Mouse (Mus musculus): ENCODE measurements around the gene Vmn1r203. TPM values are rescaled to one million over a fixed set of nuclear protein-coding genes. Genes with fewer than 3 reads are reported as not detected.
"Not testable (repeated sequence)": the region's sequence is repeated elsewhere in the genome, so short reads cannot be mapped to it uniquely, and the experiment has no call there.

The Vmn1r203 gene
- not detected in 2 replicates for polyA plus RNA-seq (2016; fragmentation: Nextera tagmentation; extraction: Ambion mirVana)

- H3K4me3 ChIP-seq: no peak within 1 kb of the TSS
- DNase-seq (ENCODE audit: low spot score): no peak
- no peak within 1 kb of the TSS for H3K27ac ChIP-seq
- no peaks in the 10 kb centered on the region for H3K27me3 ChIP-seq (ENCODE audit: insufficient read depth, poor library complexity, severe bottlenecking)
- no peaks in the 10 kb centered on the region for H3K9me3 ChIP-seq
- no peaks in the 10 kb centered on the region for H3K36me3 ChIP-seq
- H3K4me1 ChIP-seq: no peaks in the 10 kb centered on the region
Observed at GRCm38 (mm10) chr13:22517814-22518213, at the start of gene Vmn1r203. Vmn1r203 (plus strand) TSS chr13:22518114.

- Histone ChIP-seq H3K36me3 (no peaks in the 10 kb centered on the region), H3K27me3 (ENCODE audit: insufficient read depth, poor library complexity, severe bottlenecking) (no peaks in the 10 kb centered on the region), H3K27ac (no peak within 1 kb of the TSS), H3K9me3 (no peaks in the 10 kb centered on the region), H3K4me1 (no peaks in the 10 kb centered on the region), H3K4me3 (no peak within 1 kb of the TSS)
- WGBS: 79% methylated on average over 1 of the region's 1 CpGs
- no peak for DNase-seq (ENCODE audit: low spot score)
Observed at GRCm38 (mm10) chr13:22471623-22472022, 46.3 kb upstream of the Vmn1r203 start, which contains the start of gene Vmn1r201. Vmn1r201 (plus strand) TSS chr13:22471923.

- Histone ChIP-seq H3K9me3 (no peaks in the 10 kb centered on the region), H3K4me1 (no peaks in the 10 kb centered on the region), H3K4me3 (no peak overlapping the region), H3K36me3 (no peaks in the 10 kb centered on the region), H3K27ac (no peak overlapping the region), H3K27me3 (ENCODE audit: insufficient read depth, poor library complexity, severe bottlenecking) (no peaks in the 10 kb centered on the region)
- 74% methylated on average over 3 of the region's 3 CpGs for WGBS
- no peak for DNase-seq (ENCODE audit: low spot score)
Observed at GRCm38 (mm10) chr13:22502431-22502830, 15.5 kb upstream of the Vmn1r203 start.

- no peaks in the 10 kb centered on the region for H3K36me3 ChIP-seq
- DNase-seq (ENCODE audit: low spot score): no peak
- no peaks in the 10 kb centered on the region for H3K4me1 ChIP-seq
- H3K27ac ChIP-seq: no peak within 1 kb of the TSS
- H3K9me3 ChIP-seq: no peaks in the 10 kb centered on the region
- H3K27me3 ChIP-seq (ENCODE audit: insufficient read depth, poor library complexity, severe bottlenecking): no peaks in the 10 kb centered on the region
- no peak within 1 kb of the TSS for H3K4me3 ChIP-seq
Observed at GRCm38 (mm10) chr13:22505281-22505680, 12.6 kb upstream of the Vmn1r203 start, which contains the start of gene Vmn1r202. Vmn1r202 (minus strand) TSS chr13:22505381.

GRCm38 (mm10) chr13:22552898-22553297, 35.0 kb downstream of the Vmn1r203 start, which contains the start of gene Vmn1r204:
Vmn1r204 (plus strand) TSS chr13:22553198.
- not testable (repeated sequence) for H3K4me3 ChIP-seq; DNase-seq (ENCODE audit: low spot score); H3K27ac ChIP-seq; H3K9me3 ChIP-seq; H3K27me3 ChIP-seq (ENCODE audit: insufficient read depth, poor library complexity, severe bottlenecking); H3K36me3 ChIP-seq; H3K4me1 ChIP-seq
- WGBS: 54% methylated on average over 1 of the region's 1 CpGs

GRCm38 (mm10) chr13:22574911-22575310, 57.0 kb downstream of the Vmn1r203 start:
- not testable (repeated sequence) for H3K27me3 ChIP-seq (ENCODE audit: insufficient read depth, poor library complexity, severe bottlenecking); H3K9me3 ChIP-seq; DNase-seq (ENCODE audit: low spot score); H3K4me3 ChIP-seq; H3K4me1 ChIP-seq; H3K27ac ChIP-seq; H3K36me3 ChIP-seq
- 76% methylated on average over 3 of the region's 3 CpGs for WGBS

Other genes with a start within 250 kb of the Vmn1r203 start
- not detected in 2 replicates for gene Vmn1r195, start 247.6 kb upstream of the Vmn1r203 start, polyA plus RNA-seq (2016; fragmentation: Nextera tagmentation; extraction: Ambion mirVana)
- not detected in 2 replicates for gene Vmn1r196, start 228.2 kb upstream of the Vmn1r203 start, polyA plus RNA-seq (2016; fragmentation: Nextera tagmentation; extraction: Ambion mirVana)
- gene Vmn1r197, start 193.5 kb upstream of the Vmn1r203 start, polyA plus RNA-seq (2016; fragmentation: Nextera tagmentation; extraction: Ambion mirVana): not detected in 2 replicates
- gene Vmn1r198, start 167.8 kb upstream of the Vmn1r203 start, polyA plus RNA-seq (2016; fragmentation: Nextera tagmentation; extraction: Ambion mirVana): not detected in 2 replicates
- gene Vmn1r199, start 138.3 kb upstream of the Vmn1r203 start, polyA plus RNA-seq (2016; fragmentation: Nextera tagmentation; extraction: Ambion mirVana): not detected in 2 replicates
- not detected in 2 replicates for gene Vmn1r200, start 127.7 kb upstream of the Vmn1r203 start, polyA plus RNA-seq (2016; fragmentation: Nextera tagmentation; extraction: Ambion mirVana)
- not detected in 2 replicates for gene Vmn1r201, start 46.2 kb upstream of the Vmn1r203 start, polyA plus RNA-seq (2016; fragmentation: Nextera tagmentation; extraction: Ambion mirVana)
- not detected in 2 replicates for gene Vmn1r202, start 12.7 kb upstream of the Vmn1r203 start, polyA plus RNA-seq (2016; fragmentation: Nextera tagmentation; extraction: Ambion mirVana)
- not detected in 2 replicates for gene Vmn1r204, start 35.1 kb downstream of the Vmn1r203 start, polyA plus RNA-seq (2016; fragmentation: Nextera tagmentation; extraction: Ambion mirVana)
- gene Vmn1r205, start 74.9 kb downstream of the Vmn1r203 start, polyA plus RNA-seq (2016; fragmentation: Nextera tagmentation; extraction: Ambion mirVana): not detected in 2 replicates
- gene Vmn1r206, start 106.1 kb downstream of the Vmn1r203 start, polyA plus RNA-seq (2016; fragmentation: Nextera tagmentation; extraction: Ambion mirVana): not detected in 2 replicates
- not detected in 2 replicates for gene Vmn1r207-ps, start 211.5 kb downstream of the Vmn1r203 start, polyA plus RNA-seq (2016; fragmentation: Nextera tagmentation; extraction: Ambion mirVana)

Data from heart, embryonic 10.5 days (tissue).